Comparison of ENCODE assay signal across 19 mouse cellular contexts in genomic region chr9:95607196-95607595, GRCm38 (mm10). TPM values are rescaled to one million over a fixed set of nuclear protein-coding genes. Genes with fewer than 3 reads are reported as not detected.
DNase-seq lines count a peak whose midpoint lies in the region; ATAC-seq and TF ChIP-seq lines count a peak whose summit lies in the region.
"Had no signal": no experiment of that assay in that cellular context is flagged by ENCODE, and none has a peak within 500 bp of the region (broad histone marks: within the 10 kb centered on the region; RNA-seq: fewer than 3 reads in every experiment).

No protein-coding gene starts in this region.

- no peak overlapping the region for H3K4me3 ChIP-seq in heart, postnatal 0 days (ENCODE audit: low read depth, low read length)
- H3K4me3 ChIP-seq in heart, embryonic 12.5 days = no peak overlapping the region
- no peak overlapping the region for H3K4me3 ChIP-seq in liver, postnatal 0 days (ENCODE audit: low read depth, low read length)
- no peak overlapping the region for H3K4me3 ChIP-seq in cortical plate, adult 2 months (ENCODE audit: insufficient read depth, low read length)
- H3K4me3 ChIP-seq: erythroblast, embryonic 14.5 days; limb, embryonic 12.5 days; neural tube, embryonic 13.5 days; stomach, embryonic 15.5 days had no signal

- H3K36me3 ChIP-seq in heart, postnatal 0 days (replicated peaks; ENCODE audit: control insufficient read depth, insufficient read depth, low read length) = no peaks in the 10 kb centered on the region
- no peaks in the 10 kb centered on the region for H3K36me3 ChIP-seq in heart, embryonic 12.5 days
- no peaks in the 10 kb centered on the region for H3K36me3 ChIP-seq in liver, postnatal 0 days (replicated peaks; ENCODE audit: insufficient read depth, low read length)
- H3K36me3 ChIP-seq: limb, embryonic 12.5 days; neural tube, embryonic 13.5 days; stomach, embryonic 15.5 days had no signal

- no peak overlapping the region for H3K27ac ChIP-seq in heart, postnatal 0 days (ENCODE audit: low read depth)
- no peak overlapping the region for H3K27ac ChIP-seq in heart, embryonic 12.5 days (ENCODE audit: poor library complexity, severe bottlenecking)
- no peak overlapping the region for H3K27ac ChIP-seq in liver, postnatal 0 days (ENCODE audit: low read depth)
- H3K27ac ChIP-seq in cortical plate, adult 2 months (ENCODE audit: insufficient read depth, low read length) = no peak overlapping the region
- H3K27ac ChIP-seq: limb, embryonic 12.5 days; liver, embryonic 14.5 days; neural tube, embryonic 13.5 days; stomach, embryonic 15.5 days had no signal

- no peak for TF ChIP-seq EP300 in heart, postnatal 0 days (IDR thresholded peaks at IDR 0.05; ENCODE audit: low read depth)
- TF ChIP-seq EP300 in liver, postnatal 0 days (IDR thresholded peaks at IDR 0.05; ENCODE audit: low read depth) = no peak

- H3K9me3 ChIP-seq in heart, postnatal 0 days (replicated peaks; ENCODE audit: control insufficient read depth, low read length) = no peaks in the 10 kb centered on the region
- H3K9me3 ChIP-seq in heart, embryonic 12.5 days (replicated peaks) = no peaks in the 10 kb centered on the region
- no peaks in the 10 kb centered on the region for H3K9me3 ChIP-seq in liver, postnatal 0 days (ENCODE audit: low read length)
- H3K9me3 ChIP-seq: limb, embryonic 12.5 days; neural tube, embryonic 13.5 days; stomach, embryonic 15.5 days had no signal

- ATAC-seq in heart, postnatal 0 days (ENCODE audit: insufficient read depth, low read depth) = 0 out of 2 replicates have a peak, but pooled peaks have one; percentile 36
- ATAC-seq in heart, embryonic 12.5 days (ENCODE audit: insufficient number of reproducible peaks, low FRiP score) = no peak
- no peak for ATAC-seq in liver, postnatal 0 days

- no peaks in the 10 kb centered on the region for H3K4me1 ChIP-seq in heart, postnatal 0 days (ENCODE audit: control insufficient read depth, insufficient read depth)
- H3K4me1 ChIP-seq in heart, embryonic 12.5 days (replicated peaks) = 0 out of 2 replicates have a peak, but pooled peaks cover 5% of the 10 kb centered on the region
- H3K4me1 ChIP-seq in liver, postnatal 0 days (ENCODE audit: insufficient read depth) = no peaks in the 10 kb centered on the region
- H3K4me1 ChIP-seq in cortical plate, adult 2 months (ENCODE audit: control insufficient read depth, insufficient read depth, low read length) = no peaks in the 10 kb centered on the region
- H3K4me1 ChIP-seq: limb, embryonic 12.5 days; neural tube, embryonic 13.5 days; stomach, embryonic 15.5 days had no signal

- no peaks in the 10 kb centered on the region for H3K27me3 ChIP-seq in heart, postnatal 0 days (ENCODE audit: control insufficient read depth, insufficient read depth, low read length)
- H3K27me3 ChIP-seq in heart, embryonic 12.5 days (replicated peaks) = no peaks in the 10 kb centered on the region
- no peaks in the 10 kb centered on the region for H3K27me3 ChIP-seq in liver, postnatal 0 days (ENCODE audit: insufficient read depth, low read length)
- H3K27me3 ChIP-seq: limb, embryonic 12.5 days; neural tube, embryonic 13.5 days; stomach, embryonic 15.5 days had no signal

- no peak for TF ChIP-seq POLR2A in cortical plate, adult 2 months (IDR thresholded peaks at IDR 0.05; ENCODE audit: extremely low read depth, insufficient read depth, low read length)

- TF ChIP-seq CTCF in heart, postnatal 0 days (IDR thresholded peaks at IDR 0.05; ENCODE audit: low read depth) = peak; percentile 60
- TF ChIP-seq CTCF in liver, postnatal 0 days (IDR thresholded peaks at IDR 0.05; ENCODE audit: low read depth) = 0 out of 2 replicates have a peak, but pooled peaks have one; percentile 28
- TF ChIP-seq CTCF in cortical plate, adult 2 months (IDR thresholded peaks at IDR 0.05; ENCODE audit: extremely low read depth, insufficient read depth, low read length) = peak; percentile 10; the same call in 1 of the 2 replicates

- H3K4me2 ChIP-seq in heart, postnatal 0 days (ENCODE audit: low read depth, low read length) = no peak overlapping the region
- H3K4me2 ChIP-seq in heart, embryonic 12.5 days = no peak overlapping the region
- no peak overlapping the region for H3K4me2 ChIP-seq in liver, postnatal 0 days (ENCODE audit: low read depth, low read length)
- H3K4me2 ChIP-seq: limb, embryonic 12.5 days; neural tube, embryonic 13.5 days; stomach, embryonic 15.5 days had no signal

- H3K9ac ChIP-seq in heart, postnatal 0 days (replicated peaks; ENCODE audit: low read depth, low read length) = no peak overlapping the region
- no peak overlapping the region for H3K9ac ChIP-seq in heart, embryonic 12.5 days
- no peak overlapping the region for H3K9ac ChIP-seq in liver, postnatal 0 days (replicated peaks)
- H3K9ac ChIP-seq: limb, embryonic 12.5 days; liver, embryonic 14.5 days; neural tube, embryonic 13.5 days; stomach, embryonic 15.5 days had no signal

- DNase-seq in heart, postnatal 0 days (ENCODE audit: low spot score) = no peak
- no peak for DNase-seq in liver, postnatal 0 days
- no peak for DNase-seq in liver
- DNase-seq in ES-CJ7 (ENCODE audit: low read depth, low spot score) = peak; percentile 46
- DNase-seq in urinary bladder, postnatal 10 days (ENCODE audit: low spot score) = no peak
- no peak for DNase-seq in urinary bladder, postnatal 4 days (ENCODE audit: low spot score in 2 of 2)
- DNase-seq: adrenal gland, adult 8-10 months; cerebellum, adult 11 months; cerebellum, postnatal 36 days; gastrocnemius, postnatal 14 days had no signal

- 49% methylated on average over 5 of the region's 5 CpGs for WGBS in heart, postnatal 0 days
- 62% methylated on average over 5 of the region's 5 CpGs for WGBS in heart, embryonic 12.5 days
- 67% methylated on average over 5 of the region's 5 CpGs for WGBS in liver, postnatal 0 days (ENCODE audit: insufficient replicate concordance)

RNA-seq across cellular contexts. Expression of gene Pcolce2, which starts 30.2 kb away (rescaled TPM):
- 0.58 and 3.4 TPM in 2 replicates for total RNA-seq in heart, postnatal 0 days (2014; rRNA removed; ENCODE audit: low replicate concordance)
- polyA plus RNA-seq in heart, postnatal 0 days (2015; fragmentation: Nextera tagmentation; extraction: Ambion mirVana) = 2.6 TPM in 2 replicates
- 0.24 and 0.42 TPM in 2 replicates for polyA plus RNA-seq in heart, embryonic 12.5 days (2016; fragmentation: Nextera tagmentation; extraction: Ambion mirVana)
- 15.7 and 20.6 TPM in 2 replicates for polyA plus RNA-seq in liver, postnatal 0 days (2015; fragmentation: Nextera tagmentation; extraction: Ambion mirVana)
- 1.5 and 1.6 TPM in 2 replicates for polyA plus RNA-seq in cortical plate, adult 2 months (2012; rRNA removed)
- total RNA-seq: hematopoietic stem cell, adult 5-6 weeks; MEL had no signal
- polyA plus RNA-seq: erythroblast, embryonic 14.5 days had no signal

RNA-seq across cellular contexts. Expression of gene Paqr9, which starts 47.7 kb away (rescaled TPM):
- total RNA-seq in heart, postnatal 0 days (2014; rRNA removed; ENCODE audit: low replicate concordance) = 6.3 and 9.5 TPM in 2 replicates
- polyA plus RNA-seq in heart, postnatal 0 days (2015; fragmentation: Nextera tagmentation; extraction: Ambion mirVana) = 5.7 and 5.8 TPM in 2 replicates
- polyA plus RNA-seq in heart, embryonic 12.5 days (2016; fragmentation: Nextera tagmentation; extraction: Ambion mirVana) = 0.85 and 0.89 TPM in 2 replicates
- polyA plus RNA-seq in liver, postnatal 0 days (2015; fragmentation: Nextera tagmentation; extraction: Ambion mirVana) = 63.6 and 68.7 TPM in 2 replicates
- 18.0 and 19.0 TPM in 2 replicates for polyA plus RNA-seq in cortical plate, adult 2 months (2012; rRNA removed)

Comparison
In these comparisons a context has a peak if more than half of its experiments do, and no peak if none do; other contexts are left out.
1. CTCF ChIP-seq: peak in every context shown above with its lines; median percentile 60 in heart, postnatal 0 days; 28 in liver, postnatal 0 days; 10 in cortical plate, adult 2 months.